Mouse (Mus musculus) frontal cortex, adult (tissue): Measurements from ENCODE around the gene Tnr.

ENCODE experiments used
- ATAC-seq: cut with Nextera tagmentation; 2 replicates; pipeline ENCODE4 v1.9.2; 2017; ENCODE audit warnings: mild to moderate bottlenecking, moderate library complexity, mixed read lengths; ENCODE audit not compliant: low TSS enrichment

Gene Tnr

GRCm38 (mm10) chr1:159565129-159565528, 41.6 kb downstream of the Tnr start:
- no peak for ATAC-seq

DNA sequence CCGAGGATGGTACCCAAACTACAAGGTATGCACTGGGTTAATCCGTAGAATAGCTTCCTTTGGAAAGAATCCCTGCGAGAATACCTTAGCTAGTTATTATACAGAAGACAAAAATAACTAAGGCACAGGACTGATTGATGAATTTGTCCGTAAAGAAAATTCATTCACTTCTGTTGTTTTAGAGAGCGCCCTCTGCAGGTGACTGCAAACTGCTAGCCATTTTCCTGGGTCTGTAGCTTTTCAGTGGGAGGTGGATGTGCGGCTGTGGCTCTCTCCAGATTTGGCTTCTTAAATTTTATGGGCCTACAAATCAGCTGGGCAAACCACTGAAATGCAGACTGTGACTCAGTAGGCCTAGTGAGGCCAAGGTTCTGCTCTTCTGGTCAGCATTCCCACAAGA, 42.5 kb downstream of the Tnr start:
- no peak for ATAC-seq

DNA sequence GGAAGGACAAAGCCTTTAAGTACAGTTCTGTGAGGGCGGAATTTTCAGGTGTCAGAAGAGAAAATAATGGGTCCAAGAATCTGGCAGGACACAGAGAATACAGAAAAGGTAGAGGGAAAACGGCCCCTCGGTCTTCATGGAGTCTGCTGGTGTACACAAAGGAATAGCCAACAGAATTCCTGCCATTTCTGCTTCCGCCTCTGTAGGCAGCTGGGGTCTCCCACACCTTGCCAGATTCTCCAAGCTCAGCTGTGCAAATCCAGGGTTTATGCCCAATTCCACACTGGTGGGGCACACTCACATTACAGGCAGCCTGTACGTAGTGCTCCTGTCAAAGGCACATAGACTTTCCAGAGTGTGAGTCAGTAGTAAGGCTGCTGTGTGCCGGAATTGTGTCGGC, 43.6 kb downstream of the Tnr start:
- ATAC-seq, result peak; percentile 66

GRCm38 (mm10) chr1:159570270-159570669, 46.7 kb downstream of the Tnr start:
- ATAC-seq, result no peak

DNA sequence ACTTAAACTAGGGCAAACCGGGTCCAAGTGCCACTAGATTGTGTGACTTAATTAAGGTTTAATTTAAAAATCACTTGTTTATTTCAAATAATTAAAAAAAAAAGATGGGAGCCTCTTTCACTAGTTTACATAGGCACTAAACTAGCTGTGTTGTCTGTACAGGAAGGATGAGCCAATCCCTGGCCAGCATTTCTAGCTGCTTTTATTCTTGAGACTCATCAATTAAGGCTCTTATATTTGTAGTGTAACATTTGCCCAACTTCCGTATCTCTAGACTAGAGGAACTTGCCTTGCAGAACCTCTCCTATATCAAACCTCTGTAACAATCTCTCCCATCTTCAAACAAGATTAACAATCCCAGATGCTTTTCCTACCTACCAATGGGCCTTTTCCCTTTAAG, 47.3 kb downstream of the Tnr start:
- no peak for ATAC-seq

DNA sequence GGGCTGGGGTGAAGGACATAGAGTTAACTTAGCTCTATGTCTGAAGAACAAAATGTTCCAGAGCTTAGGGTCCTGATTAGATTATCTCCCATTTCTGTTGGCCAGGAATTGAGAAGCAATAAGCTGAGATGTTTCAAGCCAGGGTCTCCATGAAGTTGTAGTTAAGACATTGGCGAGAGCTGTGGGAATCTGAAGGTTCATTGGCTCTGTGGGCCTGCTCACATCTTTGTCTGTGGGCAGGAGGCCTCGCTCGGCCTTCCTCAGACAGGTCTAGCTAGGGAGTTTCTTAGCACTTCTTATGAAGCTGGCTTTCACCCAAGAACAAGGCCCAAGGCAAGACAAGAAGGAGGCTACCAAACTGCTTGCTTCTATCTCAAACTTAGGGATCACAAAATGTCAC, 48.4 kb downstream of the Tnr start:
- ATAC-seq, result no peak

DNA sequence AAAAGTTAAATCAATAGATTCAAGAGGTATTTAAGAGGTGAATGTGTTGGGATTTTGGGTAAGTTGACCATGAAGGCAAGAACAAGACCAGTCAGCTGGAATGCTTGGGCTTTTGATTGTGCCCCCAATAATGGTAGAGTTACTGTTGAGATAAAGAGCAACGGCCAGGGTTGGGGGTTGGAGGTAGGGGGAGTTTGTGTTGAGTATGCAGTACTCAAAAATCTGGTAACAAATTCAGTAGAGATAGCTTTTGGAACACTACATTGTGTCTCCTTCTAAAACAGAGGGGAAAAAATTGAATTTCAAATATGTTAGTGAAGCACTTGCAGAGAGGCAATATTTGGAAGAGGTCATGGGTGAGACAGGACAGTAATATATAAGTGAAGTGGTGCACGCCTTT, 49.5 kb downstream of the Tnr start:
- no peak for ATAC-seq

DNA sequence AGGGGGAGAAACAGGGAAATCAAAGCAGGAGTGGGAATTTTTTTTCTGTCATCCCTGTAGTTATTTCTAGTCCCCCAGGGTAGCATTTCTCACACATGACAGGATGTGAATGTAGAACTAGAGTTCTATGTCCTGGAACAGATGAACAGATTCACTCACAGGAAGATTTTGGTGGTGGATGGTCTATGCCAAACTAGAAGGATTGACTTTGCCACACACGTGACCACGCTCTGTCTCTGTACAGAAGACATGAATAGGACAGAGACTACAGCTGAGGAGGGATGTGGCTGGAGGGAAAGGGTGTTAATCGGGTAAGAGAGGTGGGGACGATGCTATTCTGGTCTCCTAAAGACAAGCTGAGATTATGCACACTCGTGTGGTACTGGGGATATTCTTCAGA, 51.1 kb downstream of the Tnr start:
- peak; percentile 56 for ATAC-seq

- ATAC-seq, result no peak
These were observed 52.7 kb downstream of the Tnr start for GRCm38 (mm10) chr1:159576246-159576645.

GRCm38 (mm10) chr1:159578391-159578790, 54.8 kb downstream of the Tnr start:
- no peak for ATAC-seq

DNA sequence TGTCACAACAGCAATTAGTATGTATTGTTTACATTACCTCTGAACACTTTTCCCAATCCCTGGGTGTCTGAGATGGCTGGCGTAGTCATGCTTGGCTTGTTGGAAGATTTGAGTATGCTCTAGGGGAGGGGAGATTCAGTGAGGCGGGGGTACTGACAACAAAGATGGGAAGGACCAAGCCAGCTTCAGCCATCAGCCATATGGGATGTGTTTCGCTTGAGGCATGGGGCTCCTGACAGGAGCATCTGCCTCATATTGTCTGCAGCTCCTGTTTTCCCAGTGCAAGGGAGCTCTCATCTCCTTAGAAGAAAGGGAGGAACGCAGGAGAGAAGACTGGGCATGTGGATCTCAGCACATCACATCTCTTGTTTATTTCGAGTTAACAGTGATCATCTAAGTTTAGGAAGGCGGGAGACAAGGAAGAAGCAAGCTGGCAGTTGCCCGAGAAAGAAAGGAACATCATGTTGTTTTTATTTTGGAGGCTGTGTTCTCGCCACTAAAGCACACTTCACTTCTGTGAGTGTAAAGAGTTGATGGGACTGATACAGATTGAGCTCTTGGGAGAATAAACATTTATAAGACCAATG, 56.9 kb downstream of the Tnr start:
- peak; percentile 55 for ATAC-seq

DNA sequence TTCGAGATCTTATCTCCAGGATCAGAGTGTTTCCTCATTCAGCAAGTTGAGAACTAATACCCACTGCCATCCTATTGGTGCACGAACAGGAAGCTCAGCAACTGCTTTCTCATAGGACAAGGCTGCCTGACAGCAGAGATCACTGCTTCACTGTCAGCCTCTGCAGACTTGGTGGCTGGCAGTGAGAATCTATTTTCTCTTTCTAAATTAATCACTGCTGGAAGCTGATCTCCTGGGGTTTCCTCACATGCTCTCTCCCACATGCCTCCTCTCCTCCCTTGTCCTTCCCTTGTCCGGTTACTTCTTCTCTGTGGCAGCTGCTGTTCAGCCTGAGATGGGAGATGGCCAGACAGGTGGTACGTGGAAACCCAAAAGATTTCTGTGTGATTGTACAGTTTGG, 60.3 kb downstream of the Tnr start:
- peak; percentile 21 for ATAC-seq

DNA sequence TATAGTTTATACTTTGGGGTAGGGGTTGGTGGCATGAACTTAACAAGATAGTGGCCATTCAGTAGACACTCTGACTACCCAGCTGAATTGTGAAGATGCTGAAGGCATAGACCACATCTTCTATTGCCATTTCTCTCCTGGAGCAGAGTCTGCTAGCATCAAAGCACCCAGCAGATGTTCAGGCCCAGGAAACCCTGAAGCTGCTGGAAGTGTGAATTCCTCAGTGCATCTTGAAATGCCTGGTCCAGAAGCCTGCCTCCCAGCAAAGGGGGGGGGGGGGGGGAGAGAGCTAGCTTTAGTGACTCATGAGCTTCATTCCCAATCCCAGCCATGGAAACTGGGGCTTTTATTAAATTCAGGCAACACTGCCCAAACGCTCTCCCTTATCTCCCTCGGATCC, 65.2 kb downstream of the Tnr start:
- peak; percentile 83 for ATAC-seq

GRCm38 (mm10) chr1:159594099-159595058, 70.8 kb downstream of the Tnr start:
- ATAC-seq, result 0 out of 2 replicates have a peak, but pooled peaks have one; percentile 24

GRCm38 (mm10) chr1:159595729-159596128, 72.2 kb downstream of the Tnr start:
- ATAC-seq, result no peak

DNA sequence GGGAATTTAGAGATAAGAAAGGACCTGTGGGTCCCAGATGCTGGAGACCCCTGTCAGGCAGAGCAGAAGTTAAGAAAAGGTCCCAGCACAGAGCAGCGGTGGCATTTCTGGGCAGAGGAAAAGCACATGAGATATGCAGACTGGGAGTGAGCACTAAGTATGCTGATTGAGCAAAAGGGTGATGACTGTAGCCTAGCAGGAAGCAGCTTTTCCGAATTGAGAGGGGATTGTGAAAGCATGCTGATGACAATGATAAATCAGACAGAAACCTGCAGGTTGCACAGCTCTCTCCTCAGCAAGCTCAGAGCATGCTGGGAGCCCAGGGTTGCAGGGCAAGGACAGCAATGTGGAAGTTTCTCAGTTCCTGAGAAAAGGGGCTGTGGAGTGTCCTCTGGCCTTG, 73.1 kb downstream of the Tnr start:
- ATAC-seq, result 0 out of 2 replicates have a peak, but pooled peaks have one; percentile 13

GRCm38 (mm10) chr1:159613561-159613960, 90.0 kb downstream of the Tnr start:
- ATAC-seq, result no peak

- no peak for ATAC-seq
These were observed 90.6 kb downstream of the Tnr start for GRCm38 (mm10) chr1:159614062-159614601.

DNA sequence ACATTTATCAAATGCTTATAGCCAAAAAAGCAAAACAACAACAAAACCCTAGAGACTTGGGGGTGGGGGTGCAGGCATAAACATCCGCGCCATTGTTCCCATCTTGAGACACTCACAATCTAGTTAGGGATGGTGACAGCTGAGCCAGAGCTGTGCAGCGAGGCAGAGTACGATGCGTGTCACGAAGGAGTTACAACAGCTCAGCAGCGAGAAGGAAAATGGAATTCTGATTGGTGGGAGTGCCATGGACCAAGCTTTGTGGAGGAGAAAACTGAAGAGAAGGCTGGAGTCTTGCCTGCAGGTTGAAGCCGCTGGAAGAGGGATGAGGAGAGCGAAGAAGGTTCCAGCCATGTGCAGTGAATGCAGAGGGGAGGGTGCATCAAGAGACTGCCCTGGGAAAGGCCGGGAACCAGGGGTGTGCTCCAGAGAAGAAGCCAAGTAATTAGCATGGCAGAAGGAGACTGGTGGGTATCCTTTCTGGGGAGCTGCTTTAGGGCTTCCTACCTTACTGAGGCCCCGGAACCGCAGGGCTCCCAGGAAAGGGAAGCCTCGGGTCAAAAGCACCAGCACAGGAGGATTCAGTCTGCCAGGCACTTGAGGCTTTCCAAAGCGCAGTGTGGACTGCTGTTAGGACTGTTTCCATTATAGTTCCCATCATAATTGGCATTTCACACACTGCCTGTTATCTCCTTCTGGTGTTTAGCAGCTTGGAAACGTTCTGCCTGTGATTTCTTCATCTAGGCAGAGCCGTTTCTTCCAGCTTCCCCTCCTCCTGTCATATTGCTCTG, 91.3 kb downstream of the Tnr start:
- ATAC-seq, result peak; percentile 81

- no peak for ATAC-seq
These were observed 92.1 kb downstream of the Tnr start for GRCm38 (mm10) chr1:159615686-159616085.

- no peak for ATAC-seq
These were observed 95.6 kb downstream of the Tnr start for GRCm38 (mm10) chr1:159619205-159619604.

GRCm38 (mm10) chr1:159621321-159621720, 97.8 kb downstream of the Tnr start:
- ATAC-seq, result no peak
